Mouse (Mus musculus) G1E (cell line): ENCODE data around the gene Zbtb46. TPM values are rescaled to one million over a fixed set of nuclear protein-coding genes. Genes with fewer than 3 reads are reported as not detected.

ENCODE experiments used
- ATAC-seq: 2 replicates; pipeline ENCODE4 v1.8.0; 2016; ENCODE audit warnings: mild to moderate bottlenecking; ENCODE audit not compliant: insufficient number of reproducible peaks, poor library complexity, low FRiP score, severe bottlenecking; ENCODE audit errors: extremely low read depth
- DNase-seq: peaks from one replicate; pipeline ENCODE4 v3.0.0; 2012; ENCODE audit warnings: low spot score
- H3K27me3 ChIP-seq: 2 replicates; pipeline ENCODE4 v1.6.1; 2012; ENCODE audit warnings: mild to moderate bottlenecking, low read length, inconsistent platforms; ENCODE audit not compliant: insufficient read depth
- H3K36me3 ChIP-seq: replicated peaks from 2 replicates; pipeline ENCODE3; 2012; ENCODE audit warnings: mild to moderate bottlenecking, inconsistent platforms
- H3K4me1 ChIP-seq: 2 replicates; pipeline ENCODE4 v1.6.1; 2012; ENCODE audit warnings: low read depth, low read length, inconsistent platforms, mixed read lengths; ENCODE audit not compliant: insufficient read depth
- H3K4me3 ChIP-seq: 2 replicates; pipeline ENCODE4 v1.5.1; 2012; ENCODE audit warnings: low read depth, mild to moderate bottlenecking, inconsistent platforms, low read length, moderate library complexity, mixed read lengths
- H3K9me3 ChIP-seq: replicated peaks from 2 replicates; pipeline ENCODE4 v1.6.1; 2012; ENCODE audit warnings: inconsistent platforms
- CTCF ChIP-seq: IDR thresholded peaks from 2 replicates; pipeline ENCODE4 v1.5.1; 2012; ENCODE audit warnings: low read depth, low read length, inconsistent platforms, mixed read lengths
- GATA1 ChIP-seq: IDR thresholded peaks from 2 replicates; pipeline ENCODE4 v1.6.1; 2012; ENCODE audit warnings: borderline replicate concordance, low read length, inconsistent platforms, mixed read lengths
- GATA2 ChIP-seq: IDR thresholded peaks from 2 replicates; pipeline ENCODE4 v1.6.1; 2012; ENCODE audit warnings: low read depth, low read length, inconsistent platforms, borderline replicate concordance
- POLR2AphosphoS5 ChIP-seq: IDR thresholded peaks from 2 replicates; pipeline ENCODE4 v1.6.1; 2012; ENCODE audit warnings: low read depth, low read length, inconsistent platforms; ENCODE audit not compliant: insufficient replicate concordance
- TAL1 ChIP-seq: conservative IDR thresholded peaks from 2 replicates; pipeline ENCODE4 v1.6.1; 2012; ENCODE audit warnings: low read depth, low read length, inconsistent platforms, mixed read lengths
- polyA plus RNA-seq: library from polyadenylated mRNA; stranded (reverse); fragments of >175 nt; gene quantifications from 2 replicates; pipeline ENCODE4 v1.2.3, GENCODE M21; 2012
- total RNA-seq, 2 experiments: library from RNA; stranded (forward) in 1 of 2; stranded (reverse) in 1 of 2; fragments of 200-1000 nt in 1 of 2; fragments of >200 nt in 1 of 2; fragmentation: Nextera tagmentation in 1 of 2; gene quantifications; 2 replicates each; pipeline ENCODE4 v1.2.3; 2014 to 2017

Zbtb46 gene
- total and polyA plus RNA-seq, 3 experiments = 0.66 TPM; not detected in 2

GRCm38 (mm10) chr2:181484456-181485233 lies 25.4 kb upstream of the Zbtb46 start:
- Histone ChIP-seq H3K27me3 (peaks cover 51% of the 10 kb centered on the region), H3K4me1 (peaks cover 3% of the 10 kb centered on the region), H3K4me3 (no peak overlapping the region), H3K36me3 (no peaks in the 10 kb centered on the region), H3K9me3 (no peaks in the 10 kb centered on the region)
- no peak for TF ChIP-seq GATA2
- TF ChIP-seq CTCF = no peak
- TF ChIP-seq TAL1 = no peak
- no peak for TF ChIP-seq GATA1
- TF ChIP-seq POLR2AphosphoS5 = no peak
- ATAC-seq (no peak), DNase-seq (no peak)

- Histone ChIP-seq H3K4me1 (peaks cover 3% of the 10 kb centered on the region), H3K4me3 (no peak overlapping the region)
These were observed 24.5 kb upstream of the Zbtb46 start for GRCm38 (mm10) chr2:181483562-181484318.

GRCm38 (mm10) chr2:181483120-181483519 lies 23.9 kb upstream of the Zbtb46 start:
- no peak overlapping the region for H3K4me3 ChIP-seq
- ATAC-seq (no peak), DNase-seq (no peak)
- no peaks in the 10 kb centered on the region for H3K36me3 ChIP-seq
- H3K27me3 ChIP-seq = peaks cover 50% of the 10 kb centered on the region
- TF ChIP-seq POLR2AphosphoS5 (no peak), CTCF (no peak), GATA2 (no peak), GATA1 (no peak), TAL1 (no peak)
- peaks cover 3% of the 10 kb centered on the region for H3K4me1 ChIP-seq
- no peaks in the 10 kb centered on the region for H3K9me3 ChIP-seq

More at GRCm38 (mm10) chr2:181483562-181484318, 24.5 kb upstream of the Zbtb46 start:
- Histone ChIP-seq H3K9me3 (no peaks in the 10 kb centered on the region), H3K36me3 (no peaks in the 10 kb centered on the region), H3K27me3 (peaks cover 52% of the 10 kb centered on the region)
- ATAC-seq (no peak), DNase-seq (no peak)
- no peak for TF ChIP-seq CTCF
- no peak for TF ChIP-seq GATA2
- no peak for TF ChIP-seq GATA1
- TF ChIP-seq TAL1 = no peak
- TF ChIP-seq POLR2AphosphoS5 = no peak

- H3K4me3 ChIP-seq = no peak overlapping the region
- H3K27me3 ChIP-seq = peaks cover 36% of the 10 kb centered on the region
- no peak for ATAC-seq
These were observed 13.1 kb upstream of the Zbtb46 start for GRCm38 (mm10) chr2:181472256-181472827.

GRCm38 (mm10) chr2:181471246-181471645 lies 12.0 kb upstream of the Zbtb46 start:
- no peaks in the 10 kb centered on the region for H3K4me1 ChIP-seq
- DNase-seq = no peak
- TF ChIP-seq GATA1 (no peak), POLR2AphosphoS5 (no peak), TAL1 (no peak), GATA2 (no peak), CTCF (no peak)
- H3K36me3 ChIP-seq = no peaks in the 10 kb centered on the region
- no peak for ATAC-seq
- H3K27me3 ChIP-seq = peaks cover 41% of the 10 kb centered on the region
- no peaks in the 10 kb centered on the region for H3K9me3 ChIP-seq
- H3K4me3 ChIP-seq = no peak overlapping the region

More at GRCm38 (mm10) chr2:181472256-181472827, 13.1 kb upstream of the Zbtb46 start:
- no peak for DNase-seq
- Histone ChIP-seq H3K4me1 (no peaks in the 10 kb centered on the region), H3K36me3 (no peaks in the 10 kb centered on the region), H3K9me3 (no peaks in the 10 kb centered on the region)
- TF ChIP-seq CTCF (no peak), GATA1 (no peak), TAL1 (no peak)

- Histone ChIP-seq H3K9me3 (no peaks in the 10 kb centered on the region), H3K36me3 (no peaks in the 10 kb centered on the region), H3K4me3 (no peak overlapping the region), H3K4me1 (no peaks in the 10 kb centered on the region), H3K27me3 (peaks cover 48% of the 10 kb centered on the region)
- ATAC-seq (no peak), DNase-seq (no peak)
- TF ChIP-seq TAL1 (no peak), CTCF (no peak), GATA1 (no peak)
These were observed 11.1 kb upstream of the Zbtb46 start for GRCm38 (mm10) chr2:181470285-181470684.
